In genomic region chr8:127715097-127715496, GRCm38 (mm10) we compare ENCODE assay signal across 16 mouse cellular contexts.
"Had no signal": no experiment of that assay in that cellular context is flagged by ENCODE, and none has a peak within 500 bp of the region (broad histone marks: within the 10 kb centered on the region; RNA-seq: fewer than 3 reads in every experiment).

No protein-coding gene starts in this region.

- ATAC-seq: liver, postnatal 0 days; lung, postnatal 0 days; midbrain, embryonic 13.5 days; midbrain, embryonic 15.5 days had no signal

- DNase-seq: liver, postnatal 0 days; lung, adult 2 months; lung, postnatal 14 days; lung, postnatal 36 days; right cerebral cortex, postnatal 14 days; thymus, adult 2 months; thymus, postnatal 14 days; thymus, postnatal 36 days had no signal

- H3K4me3 ChIP-seq: liver, embryonic 15.5 days; lung, embryonic 15.5 days; megakaryocyte, embryonic 14.5 days; midbrain, embryonic 13.5 days; midbrain, embryonic 15.5 days; neural tube, embryonic 12.5 days; stomach, embryonic 15.5 days had no signal

- H3K27me3 ChIP-seq: liver, embryonic 15.5 days; lung, embryonic 15.5 days; midbrain, embryonic 13.5 days; midbrain, embryonic 15.5 days; neural tube, embryonic 12.5 days; stomach, embryonic 15.5 days had no signal

- H3K36me3 ChIP-seq: liver, embryonic 15.5 days; lung, embryonic 15.5 days; midbrain, embryonic 13.5 days; midbrain, embryonic 15.5 days; neural tube, embryonic 12.5 days; stomach, embryonic 15.5 days had no signal
